Mouse (Mus musculus) heart, adult 2 months (tissue): ENCODE results near the gene Ppa2.

Experiments
- CTCF ChIP-seq: fragments of 200-600 bp; IDR thresholded peaks from 2 replicates; pipeline ENCODE4 v1.8.1; 2022; ENCODE audit warnings: antibody characterized with exemption, mild to moderate bottlenecking, moderate library complexity
- POLR2A ChIP-seq: fragments of 200-500 bp; IDR thresholded peaks from 2 replicates; pipeline ENCODE4 v1.6.1; 2011; ENCODE audit warnings: mild to moderate bottlenecking, low read depth, low read length, control low read depth; ENCODE audit not compliant: insufficient read depth

- no peak for TF ChIP-seq POLR2A
- TF ChIP-seq CTCF = no peak
Observed at GRCm38 (mm10) chr3:133315011-133315410, 5.1 kb downstream of the Ppa2 start.
